Mouse (Mus musculus) monocyte, adult 5-6 weeks (primary cell): Measurements from ENCODE around the gene Dip2b. TPM values are rescaled to one million over a fixed set of nuclear protein-coding genes. Genes with fewer than 3 reads are reported as not detected.
"Not testable (repeated sequence)": the region's sequence is repeated elsewhere in the genome, so short reads cannot be mapped to it uniquely, and the experiment has no call there.

Experiments
- ATAC-seq: fragments of 153-309, 156-312 bp; replicated peaks from 2 replicates; pipeline ENCODE4 v1.8.0; 2017; ENCODE audit warnings: mild to moderate bottlenecking; ENCODE audit not compliant: low TSS enrichment, insufficient number of reproducible peaks, severe bottlenecking, poor library complexity, low FRiP score
- total RNA-seq: library from RNA; stranded (forward); fragments of 200-1000, 200-491, 200-594 nt; gene quantifications from 3 replicates; pipeline ENCODE4 v1.2.3, GENCODE M21; 2017

Gene Dip2b
- total RNA-seq, 1 experiment from 2014 or later, result 12.8 TPM

DNA sequence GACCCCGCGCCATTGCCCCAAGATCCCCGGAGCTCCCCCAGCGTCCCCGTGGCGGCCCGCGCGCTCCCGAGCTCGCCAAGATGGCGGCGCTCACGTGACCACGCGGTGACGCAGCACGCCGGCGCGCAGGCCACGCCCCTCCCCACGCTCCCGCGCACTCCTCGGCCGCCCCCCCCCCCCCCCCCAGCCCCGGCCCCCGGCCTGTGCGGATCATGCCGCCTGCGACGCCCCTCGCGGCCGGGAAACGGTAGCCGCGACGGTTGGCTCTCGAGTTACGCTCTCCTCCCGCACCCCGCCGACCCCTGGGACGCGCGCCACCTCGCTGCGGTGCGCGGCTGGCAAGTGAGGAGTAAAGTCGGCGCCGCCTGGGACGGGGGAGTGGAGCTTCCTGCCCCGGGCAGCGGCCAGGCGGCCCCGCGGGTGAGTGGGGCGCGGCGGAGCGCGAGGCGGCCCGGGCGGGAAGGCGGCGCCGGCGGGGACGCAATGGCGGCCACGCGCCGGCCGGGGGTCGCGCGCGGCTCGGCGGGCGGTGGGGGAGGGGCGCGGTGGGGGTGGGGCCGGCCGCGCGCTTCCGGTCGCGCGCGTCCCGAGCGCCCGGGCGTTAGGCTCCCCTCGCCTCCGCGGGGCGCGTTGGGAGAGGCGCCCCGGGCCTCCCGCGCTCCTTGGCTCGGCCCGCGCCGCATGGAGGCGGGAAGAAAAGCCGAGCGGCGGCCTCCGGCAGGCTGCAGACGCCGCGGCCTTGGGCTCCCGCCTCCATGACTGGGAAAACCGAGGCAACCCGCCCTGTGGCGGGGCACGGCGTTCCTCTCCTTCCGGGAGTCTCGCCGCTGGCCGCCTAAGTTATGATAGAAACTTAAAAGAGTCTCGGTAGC is 189.4 kb downstream of the Dip2b start, which contains the start of gene Atf1:
Gene Atf1, plus strand, starts transcription at position 157 of the 872 bp plus-strand sequence.
- peak; percentile 62 for ATAC-seq

DNA sequence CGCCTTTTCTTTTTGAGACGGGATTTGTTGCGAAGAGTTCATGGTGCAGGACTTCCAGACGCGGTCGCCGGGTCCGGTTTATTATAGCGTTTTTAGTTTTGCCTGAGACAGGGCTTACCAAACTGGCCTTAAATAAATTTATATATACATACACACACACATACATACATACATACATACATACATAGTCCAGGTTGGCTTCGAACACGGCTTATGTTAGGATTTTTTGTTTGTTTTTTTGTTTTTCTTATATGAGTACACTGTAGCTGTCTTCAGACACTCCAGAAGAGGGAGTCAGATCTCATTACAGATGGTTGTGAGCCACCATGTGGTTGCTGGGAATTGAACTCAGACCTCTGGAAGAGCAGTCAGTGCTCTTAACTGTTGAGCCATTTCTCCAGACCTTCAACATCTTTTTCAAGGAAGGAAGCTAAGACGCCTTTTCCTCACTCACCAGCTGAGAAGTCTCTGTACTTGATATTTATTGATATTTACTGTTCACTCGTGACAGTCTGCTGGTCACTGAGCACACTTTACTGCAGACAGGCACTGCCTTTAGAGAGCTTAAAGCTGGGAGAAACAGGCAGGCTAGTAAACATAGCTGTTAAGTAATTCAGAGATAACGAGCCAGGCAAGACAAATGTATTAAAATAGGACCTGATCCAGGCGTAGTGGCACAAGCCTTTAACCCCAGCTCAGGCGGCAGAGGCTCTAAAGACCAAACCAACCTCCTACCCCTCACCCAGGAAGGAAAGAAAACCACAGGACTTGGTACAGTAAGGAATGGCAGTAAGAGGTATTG is 190.3 kb downstream of the Dip2b start:
- no peak for ATAC-seq

DNA sequence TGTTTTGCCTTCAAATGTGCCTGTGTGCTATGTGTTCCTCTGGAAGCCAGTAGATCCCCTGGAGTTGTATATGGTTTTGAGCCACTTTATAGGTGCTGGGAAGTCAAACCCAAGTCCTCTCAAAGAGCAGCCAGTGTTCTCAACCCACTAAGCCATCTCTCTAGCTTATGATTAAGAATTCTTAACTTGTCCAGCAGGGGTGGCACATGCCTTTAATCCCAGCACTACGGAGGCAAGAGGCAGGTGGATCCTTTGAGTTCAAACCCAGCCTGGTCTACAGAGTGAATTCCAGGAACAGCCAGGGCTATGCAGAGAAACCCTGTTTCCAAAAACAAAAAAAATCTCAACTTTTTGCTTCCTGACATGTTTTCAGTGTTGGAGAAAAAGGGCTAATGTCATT is 192.2 kb downstream of the Dip2b start:
- ATAC-seq, result no peak

DNA sequence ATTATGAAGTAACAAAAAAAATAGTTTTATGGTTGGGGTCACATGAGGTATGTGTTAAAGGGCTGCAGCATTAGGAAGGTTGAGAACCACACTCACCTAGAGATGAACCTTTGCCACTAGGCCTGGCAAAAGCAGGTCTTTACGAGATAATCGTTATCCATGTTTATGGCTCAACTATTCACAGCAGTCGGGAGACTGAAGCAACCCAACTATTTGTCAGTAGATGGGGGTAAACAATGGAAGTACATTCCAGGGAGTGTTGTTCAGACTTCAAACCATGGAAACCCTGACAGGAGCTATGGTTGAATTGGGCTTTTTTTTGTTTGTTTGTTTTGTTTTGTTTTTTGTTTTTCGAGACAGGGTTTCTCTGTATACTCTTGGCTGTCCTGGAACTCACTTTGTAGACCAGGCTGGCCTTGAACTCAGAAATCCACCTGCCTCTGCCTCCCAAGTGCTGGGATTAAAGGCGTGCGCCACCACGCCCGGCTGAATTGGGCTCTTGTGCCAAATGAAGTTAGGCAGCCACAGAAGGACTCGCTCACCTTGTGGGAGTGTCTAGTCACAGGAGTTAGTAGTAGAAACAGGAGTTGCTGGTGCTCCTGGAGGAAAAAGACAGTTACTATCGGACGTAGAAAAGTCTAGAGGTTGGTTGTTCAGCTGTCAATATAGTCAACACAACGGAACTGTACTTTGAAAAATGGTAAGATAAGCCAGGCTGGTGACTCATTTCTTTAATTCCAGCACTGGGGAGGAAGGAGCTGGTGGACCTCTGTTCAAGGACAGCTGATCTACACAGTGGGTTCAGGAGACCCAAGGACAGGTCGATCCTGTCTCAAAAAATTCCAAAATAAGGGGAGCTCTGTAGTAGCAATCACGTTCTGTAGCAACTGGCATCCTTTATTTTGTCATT is 193.4 kb downstream of the Dip2b start:
- ATAC-seq, result no peak

DNA sequence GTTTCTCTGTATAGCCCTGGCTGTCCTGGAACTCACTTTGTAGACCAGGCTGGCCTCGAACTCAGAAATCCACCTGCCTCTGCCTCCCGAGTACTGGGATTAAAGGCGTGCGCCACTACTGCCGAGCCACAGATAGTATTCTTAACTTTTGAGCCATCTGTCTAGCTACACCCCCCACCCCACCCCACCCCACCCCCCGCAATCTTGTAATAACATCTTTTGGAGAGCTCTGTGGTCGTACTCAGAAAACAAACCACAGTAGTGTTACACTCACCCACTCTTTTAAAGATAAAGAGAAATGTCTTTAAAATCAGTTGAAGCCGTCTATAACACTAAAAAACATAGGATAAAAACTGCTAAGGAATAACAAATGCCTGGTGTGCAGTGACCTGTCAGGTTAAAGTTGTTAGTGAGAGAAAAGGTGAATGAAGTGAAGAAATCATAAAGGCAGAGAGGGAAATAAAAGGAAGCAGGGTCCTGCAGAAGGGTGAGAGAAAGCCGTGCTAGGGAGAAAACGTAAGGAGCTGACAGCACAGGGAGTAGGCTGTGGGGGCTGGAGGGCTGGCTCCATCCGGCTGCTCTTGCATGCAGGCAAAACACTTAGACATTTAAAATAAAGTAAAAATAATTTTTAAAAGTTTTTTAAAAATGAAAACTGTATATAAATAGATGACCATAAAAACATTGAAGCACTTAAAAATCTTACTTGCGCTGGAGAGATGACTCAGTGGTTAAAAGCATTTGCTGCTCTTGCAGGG is 196.9 kb downstream of the Dip2b start:
- no peak for ATAC-seq

DNA sequence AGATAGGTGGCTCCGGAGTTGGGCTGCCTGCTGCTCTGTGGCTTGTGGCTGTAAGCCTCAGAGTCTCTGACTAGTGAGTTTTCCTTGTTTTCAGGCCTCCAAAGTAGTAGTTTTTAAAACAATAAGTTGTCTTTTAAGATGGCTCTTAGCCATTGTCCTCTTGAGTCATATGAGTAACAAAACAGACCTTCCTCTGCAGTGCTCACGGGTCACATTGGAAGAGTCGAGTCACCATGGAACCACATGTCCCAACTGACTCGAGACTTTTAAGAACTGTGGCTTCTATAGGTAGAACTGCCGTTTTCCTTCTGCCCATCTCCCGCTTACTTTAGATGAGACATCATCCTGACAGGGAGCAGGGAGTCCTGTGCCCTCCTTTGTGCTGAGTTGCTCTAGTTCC is 198.5 kb downstream of the Dip2b start:
- no peak for ATAC-seq

DNA sequence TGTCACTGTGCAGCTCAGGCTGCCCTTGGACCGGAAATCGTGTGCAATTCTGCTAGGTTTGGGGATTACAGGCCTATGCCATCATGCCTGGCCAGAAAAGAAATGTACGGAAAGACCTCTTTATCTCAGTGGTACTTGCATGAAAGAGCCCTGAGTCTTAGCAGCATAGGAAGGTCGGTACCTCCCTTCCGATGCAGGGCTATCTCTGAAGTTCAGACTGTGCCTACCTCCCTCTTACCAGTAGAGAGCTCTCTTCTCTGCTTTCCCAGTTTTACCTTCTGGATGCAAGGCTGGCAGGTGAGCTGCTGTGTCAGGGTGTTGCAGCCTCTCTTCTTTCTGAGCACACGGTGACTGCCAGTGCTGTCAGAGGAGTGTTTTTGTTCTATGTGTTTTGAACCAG is 203.3 kb downstream of the Dip2b start:
- no peak for ATAC-seq

DNA sequence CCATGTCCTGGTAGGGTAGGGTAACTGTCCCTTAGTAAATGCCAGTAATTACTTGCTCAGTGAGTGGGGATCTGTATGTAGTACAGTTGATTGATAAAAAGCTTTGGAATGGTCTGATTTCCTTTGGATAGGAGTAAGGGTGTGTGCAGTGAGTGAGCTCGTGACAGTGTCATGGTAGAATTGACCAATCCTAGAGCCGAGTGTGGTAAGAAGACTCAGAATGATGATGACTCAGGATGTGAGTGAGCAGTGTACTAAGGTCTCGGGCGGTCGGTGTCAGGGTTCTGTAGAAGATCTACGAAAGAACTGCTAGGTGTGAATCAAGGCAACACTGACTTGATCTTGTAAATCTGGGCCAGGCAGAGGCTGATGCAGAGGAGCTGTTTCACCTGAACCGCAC is 207.5 kb downstream of the Dip2b start:
- no peak for ATAC-seq

DNA sequence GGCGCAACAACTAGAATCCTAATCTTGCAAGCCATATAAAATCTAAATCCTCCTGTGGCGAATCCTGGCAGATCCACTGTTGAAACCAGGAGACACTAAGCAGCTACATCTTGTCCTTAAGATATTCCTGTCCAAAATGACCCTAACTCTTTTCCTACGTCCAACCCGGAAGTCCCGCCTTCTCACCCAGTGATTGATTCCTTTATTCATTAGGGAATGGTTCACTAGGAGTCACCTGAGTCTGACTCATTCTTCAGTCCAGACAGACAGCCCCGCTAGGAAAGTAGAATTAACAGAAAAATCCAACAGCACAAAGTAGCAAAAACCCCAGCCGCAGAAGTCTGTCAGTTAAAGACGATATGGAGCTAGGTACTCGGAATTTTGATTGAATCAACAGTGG is 208.8 kb downstream of the Dip2b start:
- no peak for ATAC-seq

DNA sequence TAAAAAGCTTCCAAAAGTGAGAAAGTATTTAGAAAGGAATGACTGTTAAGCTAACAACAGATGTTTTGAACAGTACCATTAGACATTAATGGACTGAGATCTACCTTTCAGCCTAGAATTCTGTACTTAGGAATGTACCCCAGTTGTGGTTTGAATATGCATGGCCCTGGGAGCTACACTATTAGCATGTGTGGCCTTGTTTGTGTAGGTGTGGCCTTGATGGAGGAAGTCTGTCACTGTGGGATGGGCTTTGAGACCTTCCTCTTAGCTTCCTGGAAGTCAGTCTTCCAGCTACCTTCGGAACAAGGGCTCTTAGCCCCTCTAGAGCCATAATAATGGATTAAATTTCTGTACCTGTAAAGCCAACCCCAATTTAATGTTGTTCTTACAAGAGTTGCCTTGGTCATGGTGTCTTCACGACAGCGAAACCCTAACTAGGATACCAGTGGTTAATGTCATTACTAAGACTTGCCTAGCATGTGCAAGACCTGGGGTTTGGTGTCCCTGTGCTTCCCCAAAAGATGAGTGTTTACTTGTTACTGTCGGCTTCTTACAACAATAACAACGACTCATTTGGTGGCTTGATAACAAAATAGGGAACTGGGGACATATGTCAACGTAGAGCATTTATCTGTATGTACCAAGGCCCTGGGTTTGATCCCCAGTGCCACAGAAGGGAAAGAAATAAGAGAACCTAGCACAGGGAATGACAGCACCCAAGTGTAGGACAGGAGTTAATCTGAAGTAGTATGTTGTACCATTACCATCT is 210.4 kb downstream of the Dip2b start:
- ATAC-seq, result 0 out of 2 replicates have a peak, but pooled peaks have one; percentile 21

DNA sequence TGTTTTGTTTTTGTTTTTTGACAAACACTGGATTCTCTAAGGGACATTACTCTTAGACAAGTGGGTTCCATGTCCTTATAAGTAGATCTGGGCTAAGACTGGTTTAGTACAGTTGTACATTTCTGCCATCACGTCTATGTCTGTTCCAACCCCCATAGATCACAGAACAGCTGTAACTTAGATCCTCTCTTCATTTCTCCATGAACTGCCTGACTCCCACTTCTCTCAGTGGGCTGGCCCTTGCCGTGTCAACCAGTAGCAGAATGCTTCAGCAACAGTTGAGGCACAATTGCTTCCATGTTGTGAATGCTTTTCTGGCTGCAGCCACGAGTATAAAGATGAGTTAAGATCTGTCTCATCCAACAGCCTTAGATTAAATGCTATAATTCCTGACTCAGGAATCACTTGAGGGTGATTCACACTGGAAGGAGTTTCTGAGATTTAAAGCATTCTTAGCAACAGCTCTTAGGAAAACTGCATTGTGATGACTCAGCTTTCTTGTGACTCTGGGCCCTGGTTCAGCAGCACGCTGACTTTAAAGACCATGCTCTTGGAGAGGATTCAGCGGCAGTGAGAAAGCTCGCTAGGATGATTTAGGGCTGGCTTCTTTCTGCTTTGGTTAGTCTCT is 212.8 kb downstream of the Dip2b start:
- ATAC-seq, result no peak

DNA sequence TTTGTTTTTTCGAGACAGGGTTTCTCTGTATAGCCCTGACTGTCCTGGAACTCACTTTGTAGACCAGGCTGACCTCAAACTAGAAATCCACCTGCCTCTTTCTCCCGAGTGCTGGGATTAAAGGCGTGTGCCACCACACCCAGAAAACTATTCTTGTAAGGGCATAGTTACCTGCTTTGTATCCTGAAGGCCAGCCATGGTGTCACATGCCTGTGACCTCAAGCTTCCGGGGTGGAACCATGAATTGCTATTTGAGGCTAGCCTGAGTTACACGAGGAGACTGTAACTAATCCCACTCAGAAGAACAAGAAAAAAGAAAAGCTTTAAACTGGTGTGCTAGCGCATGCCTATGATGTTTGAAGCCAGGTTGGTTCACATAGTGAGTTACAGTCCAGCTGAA is 217.9 kb downstream of the Dip2b start:
- ATAC-seq, result no peak

DNA sequence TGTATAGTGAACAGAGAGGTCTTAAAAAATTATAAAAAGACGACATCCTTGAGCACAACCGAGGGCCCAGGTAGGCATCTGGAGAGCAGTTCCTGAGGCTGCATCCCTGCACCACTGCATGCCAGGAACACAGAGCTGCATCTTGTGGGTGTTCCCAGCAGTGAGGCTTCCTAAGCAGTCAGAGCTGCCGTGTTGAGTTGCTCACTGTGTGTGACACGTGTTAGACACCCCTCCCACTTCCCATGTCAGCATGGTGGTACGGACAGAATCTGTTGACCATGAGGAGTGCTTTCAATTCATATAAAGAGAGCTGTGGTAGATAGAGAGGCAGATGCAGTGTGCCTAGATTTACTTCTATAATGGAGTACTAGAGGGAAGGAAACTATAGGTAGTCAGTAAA is 218.8 kb downstream of the Dip2b start:
- no peak for ATAC-seq

DNA sequence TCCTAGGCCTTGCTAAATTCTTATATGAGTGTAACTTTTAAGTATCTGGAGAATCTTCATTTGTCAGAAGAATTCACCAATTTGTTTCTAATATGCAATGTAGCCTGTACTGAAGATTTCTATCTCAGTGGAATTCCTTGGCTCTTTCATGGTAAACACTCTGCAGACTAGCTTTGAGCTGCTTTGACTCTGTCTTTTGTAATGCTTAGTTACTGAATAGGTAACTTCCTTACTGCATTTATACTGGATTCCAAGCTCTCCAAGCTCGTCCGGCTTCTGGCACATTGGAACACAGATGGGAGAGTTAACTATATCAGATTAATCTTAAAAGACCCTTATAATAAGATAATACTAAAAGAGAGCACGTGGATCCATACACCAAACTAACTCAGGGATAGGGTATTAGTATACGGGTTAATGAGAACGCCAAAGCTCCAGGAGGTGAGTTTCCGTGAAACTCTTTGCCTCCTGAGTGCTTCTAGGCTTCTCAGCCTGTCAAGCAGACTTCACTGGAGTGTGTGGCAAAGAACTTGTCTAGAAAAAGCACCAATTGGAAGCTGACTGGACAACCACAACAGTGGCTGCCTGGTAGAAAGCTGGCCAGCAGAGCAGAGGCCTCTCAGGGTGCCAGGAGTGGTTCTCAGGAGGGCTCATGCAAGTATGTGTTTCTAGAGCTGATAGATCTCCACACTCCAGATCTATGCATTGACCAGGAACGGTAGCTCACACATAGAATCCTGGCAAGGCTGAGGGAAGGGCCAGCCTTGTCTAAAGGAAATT is 220.4 kb downstream of the Dip2b start:
- no peak for ATAC-seq

DNA sequence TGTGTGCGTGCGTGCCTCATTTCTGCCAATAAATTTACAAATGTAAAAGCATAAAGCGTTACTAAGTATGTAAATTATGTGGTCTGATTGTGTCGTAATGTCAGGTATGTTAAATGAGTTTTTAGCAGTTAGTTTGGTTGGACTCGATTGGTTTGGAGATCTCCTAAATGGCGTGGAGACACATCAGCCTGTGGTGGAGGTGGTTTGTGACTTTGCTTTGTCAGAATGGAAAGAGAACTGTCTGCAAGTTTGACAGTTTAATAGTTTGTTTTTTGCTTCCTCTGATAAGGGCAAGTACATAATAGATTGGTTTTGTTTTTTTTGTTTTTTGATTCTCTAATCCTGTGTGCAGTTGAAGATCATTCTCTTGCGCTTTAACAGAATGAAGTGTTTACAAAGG is 221.9 kb downstream of the Dip2b start:
- not testable (repeated sequence) for ATAC-seq

DNA sequence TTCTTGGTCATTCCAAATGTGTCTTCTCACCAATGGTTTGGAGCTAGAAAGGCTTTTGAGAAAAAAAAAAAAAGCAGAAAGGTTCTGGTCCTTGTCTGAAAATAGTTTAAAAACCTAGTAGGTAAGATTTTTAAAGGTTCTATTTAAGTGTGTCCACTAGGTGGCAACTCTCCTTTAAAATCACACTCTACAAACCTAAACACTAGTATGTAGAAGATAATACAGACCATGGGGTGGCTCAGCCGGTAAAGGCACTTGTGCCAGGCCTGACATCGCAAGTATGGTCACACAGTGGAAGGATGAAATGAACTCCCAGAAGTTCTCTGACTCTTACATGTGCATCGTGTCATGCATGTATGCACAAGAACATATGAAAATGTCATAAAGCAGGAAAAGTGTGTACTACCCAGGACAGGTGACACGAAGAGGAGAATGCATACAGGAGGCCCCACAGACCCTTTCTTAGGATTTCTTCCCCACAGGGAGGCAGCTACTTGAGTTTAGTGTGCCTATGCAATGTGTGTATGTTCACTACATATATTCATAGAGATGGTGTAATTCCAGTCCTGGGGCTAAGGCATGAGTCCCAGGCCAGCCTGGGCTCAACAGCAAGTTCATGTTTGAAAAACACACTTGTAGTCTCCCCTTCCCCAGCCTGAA is 224.9 kb downstream of the Dip2b start:
- ATAC-seq, result no peak
